In genomic region chr1:88277818-88278511, GRCm38 (mm10) we compare ENCODE assay signal across 7 mouse cellular contexts. TPM values are rescaled to one million over a fixed set of nuclear protein-coding genes. Genes with fewer than 3 reads are reported as not detected.
DNase-seq lines count a peak whose midpoint lies in the region; ATAC-seq and TF ChIP-seq lines count a peak whose summit lies in the region.

No protein-coding gene starts in this region.

- no peak for TF ChIP-seq POLR2A in bone marrow, adult 2 months (IDR thresholded peaks at IDR 0.05; ENCODE audit: borderline replicate concordance, control insufficient read depth, low read depth, low read length)

- TF ChIP-seq CTCF in left cerebral cortex, adult 2 months (IDR thresholded peaks at IDR 0.05) = no peak
- no peak for TF ChIP-seq CTCF in bone marrow, adult 2 months (IDR thresholded peaks at IDR 0.05; ENCODE audit: control insufficient read depth, insufficient read depth, low read length)

- peak overlapping the region; percentile 46 for H3K9ac ChIP-seq in forebrain, embryonic 15.5 days (replicated peaks)
- peak overlapping the region; percentile 78 for H3K9ac ChIP-seq in limb, embryonic 13.5 days
- H3K9ac ChIP-seq in neural tube, embryonic 15.5 days (replicated peaks) = peak overlapping the region; percentile 61

- peak overlapping the region; percentile 1; the same call in 1 of the 2 replicates for H3K27ac ChIP-seq in left cerebral cortex, adult 2 months
- H3K27ac ChIP-seq in bone marrow, adult 2 months (ENCODE audit: control insufficient read depth, insufficient read depth, low read depth, low read length, poor library complexity) = peak overlapping the region; percentile 87
- H3K27ac ChIP-seq in forebrain, embryonic 15.5 days (replicated peaks) = peak overlapping the region; percentile 55
- H3K27ac ChIP-seq in limb, embryonic 13.5 days = peak overlapping the region; percentile 84; the same call in 1 of the 2 replicates
- H3K27ac ChIP-seq in neural tube, embryonic 15.5 days (replicated peaks) = peak overlapping the region; percentile 72

- peaks cover 5% of the 10 kb centered on the region; the same call in 1 of the 2 replicates for H3K9me3 ChIP-seq in forebrain, embryonic 15.5 days
- peaks cover 12% of the 10 kb centered on the region for H3K9me3 ChIP-seq in limb, embryonic 13.5 days
- peaks cover 11% of the 10 kb centered on the region for H3K9me3 ChIP-seq in neural tube, embryonic 15.5 days (replicated peaks)

- 48% methylated on average over 18 of the region's 18 CpGs for WGBS in bone marrow, adult 2 months
- WGBS in forebrain, embryonic 15.5 days = 68% methylated on average over 18 of the region's 18 CpGs
- 65% methylated on average over 18 of the region's 18 CpGs for WGBS in limb, embryonic 13.5 days
- WGBS in neural tube, embryonic 15.5 days = 67% methylated on average over 18 of the region's 18 CpGs

- H3K4me1 ChIP-seq in bone marrow, adult 2 months (ENCODE audit: control insufficient read depth, insufficient read depth, low read length) = peaks cover 8% of the 10 kb centered on the region; the same call in 1 of the 2 replicates
- H3K4me1 ChIP-seq in forebrain, embryonic 15.5 days = peaks cover 24% of the 10 kb centered on the region
- H3K4me1 ChIP-seq in limb, embryonic 13.5 days = peaks cover 25% of the 10 kb centered on the region
- peaks cover 28% of the 10 kb centered on the region for H3K4me1 ChIP-seq in neural tube, embryonic 15.5 days

- intact Hi-C loops in left cerebral cortex, adult 2 months (cut with DNase I) = no loop called here
- intact Hi-C loops in left cerebral cortex, postnatal 25 days (cut with DNase I) = loop anchor here (10.0 kb wide), 1 partner anchor 953 kb away; the partner anchor contains the start of gene Gigyf2

- DNase-seq in left cerebral cortex, adult 2 months (ENCODE audit: extremely low spot score in 1 of 2, low spot score in 2 of 2) = peak; percentile 16 to 39
- no peak for DNase-seq in left cerebral cortex, postnatal 25 days (ENCODE audit: low spot score in 2 of 2)
- no peak for DNase-seq in embryo, embryonic 11 days

- H3K4me3 ChIP-seq in left cerebral cortex, adult 2 months = peak overlapping the region; percentile 51
- peak overlapping the region; percentile 75 for H3K4me3 ChIP-seq in bone marrow, adult 2 months (replicated peaks; ENCODE audit: control insufficient read depth, low read depth, low read length)
- peak overlapping the region; percentile 41 for H3K4me3 ChIP-seq in forebrain, embryonic 15.5 days
- H3K4me3 ChIP-seq in limb, embryonic 13.5 days = peak overlapping the region; percentile 49
- peak overlapping the region; percentile 46 for H3K4me3 ChIP-seq in neural tube, embryonic 15.5 days (replicated peaks)

- peak; percentile 5 for ATAC-seq in forebrain, embryonic 15.5 days (replicated peaks)
- peak; percentile 0; the same call in 1 of the 2 replicates for ATAC-seq in limb, embryonic 13.5 days (ENCODE audit: low FRiP score, low read depth)
- peak; percentile 17 for ATAC-seq in neural tube, embryonic 15.5 days (ENCODE audit: low FRiP score)

- H3K36me3 ChIP-seq in forebrain, embryonic 15.5 days = peaks cover 18% of the 10 kb centered on the region
- H3K36me3 ChIP-seq in limb, embryonic 13.5 days = peaks cover 30% of the 10 kb centered on the region
- H3K36me3 ChIP-seq in neural tube, embryonic 15.5 days = peaks cover 18% of the 10 kb centered on the region

- peak overlapping the region; percentile 47 for H3K4me2 ChIP-seq in forebrain, embryonic 15.5 days (replicated peaks)
- peak overlapping the region; percentile 59 for H3K4me2 ChIP-seq in limb, embryonic 13.5 days (replicated peaks)
- H3K4me2 ChIP-seq in neural tube, embryonic 15.5 days = peak overlapping the region; percentile 61

- no peaks in the 10 kb centered on the region for H3K27me3 ChIP-seq in forebrain, embryonic 15.5 days
- H3K27me3 ChIP-seq in limb, embryonic 13.5 days = no peaks in the 10 kb centered on the region
- 0 out of 2 replicates have a peak, but pooled peaks cover 4% of the 10 kb centered on the region for H3K27me3 ChIP-seq in neural tube, embryonic 15.5 days (replicated peaks)

RNA-seq across cellular contexts. Expression of gene Trpm8, which starts 0.5 kb away (rescaled TPM):
- total RNA-seq in left cerebral cortex, adult 2 months (2021) = under 1 TPM; 0.23 to 0.26 TPM
- total RNA-seq in left cerebral cortex, postnatal 25 days (2021) = under 1 TPM; 0.11 to 0.21 TPM
- polyA plus RNA-seq in bone marrow, adult 2 months (2011; ENCODE audit: insufficient read depth, insufficient read length, low replicate concordance, missing spikeins) = not detected in 2 replicates
- 0.06 and 0.11 TPM in 2 replicates for polyA plus RNA-seq in forebrain, embryonic 15.5 days (2015; fragmentation: Nextera tagmentation; extraction: Ambion mirVana)
- not detected in 2 replicates for polyA plus RNA-seq in limb, embryonic 13.5 days (2015; fragmentation: Nextera tagmentation; extraction: Ambion mirVana)
- 0.11 and 0.14 TPM in 2 replicates for polyA plus RNA-seq in neural tube, embryonic 15.5 days (2015; fragmentation: Nextera tagmentation; extraction: Ambion mirVana)

RNA-seq across cellular contexts. Expression of gene Hjurp, which starts 0.5 kb away (rescaled TPM):
- 10 to 100 TPM; 45.8 to 47.2 TPM for total RNA-seq in left cerebral cortex, adult 2 months (2021)
- total RNA-seq in left cerebral cortex, postnatal 25 days (2021) = 10 to 100 TPM; 32.8 to 37.1 TPM
- 66.8 and 135 TPM in 2 replicates for polyA plus RNA-seq in bone marrow, adult 2 months (2011; ENCODE audit: insufficient read depth, insufficient read length, low replicate concordance, missing spikeins)
- polyA plus RNA-seq in forebrain, embryonic 15.5 days (2015; fragmentation: Nextera tagmentation; extraction: Ambion mirVana) = 115 and 118 TPM in 2 replicates
- 190 and 205 TPM in 2 replicates for polyA plus RNA-seq in limb, embryonic 13.5 days (2015; fragmentation: Nextera tagmentation; extraction: Ambion mirVana)
- polyA plus RNA-seq in neural tube, embryonic 15.5 days (2015; fragmentation: Nextera tagmentation; extraction: Ambion mirVana) = 63.6 and 84.0 TPM in 2 replicates

RNA-seq across cellular contexts. Expression of gene Mroh2a, which starts 51.2 kb away (rescaled TPM):
- under 1 TPM in 1 of 2 experiments, not detected in 1; 0.19 TPM for total RNA-seq in left cerebral cortex, adult 2 months (2021)
- total RNA-seq in left cerebral cortex, postnatal 25 days (2021) = under 1 TPM in 1 of 2 experiments, not detected in 1; 0.07 TPM
- polyA plus RNA-seq in bone marrow, adult 2 months (2011; ENCODE audit: insufficient read depth, insufficient read length, low replicate concordance, missing spikeins) = 3.9 and 4.5 TPM in 2 replicates
- 0.73 and 0.88 TPM in 2 replicates for polyA plus RNA-seq in forebrain, embryonic 15.5 days (2015; fragmentation: Nextera tagmentation; extraction: Ambion mirVana)
- polyA plus RNA-seq in limb, embryonic 13.5 days (2015; fragmentation: Nextera tagmentation; extraction: Ambion mirVana) = 1.0 and 1.3 TPM in 2 replicates
- polyA plus RNA-seq in neural tube, embryonic 15.5 days (2015; fragmentation: Nextera tagmentation; extraction: Ambion mirVana) = 0.41 and 0.69 TPM in 2 replicates

Comparison
In these comparisons a context has a peak if more than half of its experiments do, and no peak if none do; other contexts are left out.
1. DNase-seq: peak in left cerebral cortex, adult 2 months (2 of 2); none in left cerebral cortex, postnatal 25 days (0 of 2) and embryo, embryonic 11 days (single experiment).
2. H3K27ac ChIP-seq: peak in every context shown above with its lines; median percentile 87 in bone marrow, adult 2 months; 84 in limb, embryonic 13.5 days; 72 in neural tube, embryonic 15.5 days; 55 in forebrain, embryonic 15.5 days; 1 in left cerebral cortex, adult 2 months.
3. Peak in every context shown above with its lines, with median percentiles within 50 percentile points of each other: H3K4me3 ChIP-seq, ATAC-seq, H3K4me2 ChIP-seq and H3K9ac ChIP-seq.